Mouse (Mus musculus): ENCODE results near the gene Vsig8.

Vsig8 gene

DNA sequence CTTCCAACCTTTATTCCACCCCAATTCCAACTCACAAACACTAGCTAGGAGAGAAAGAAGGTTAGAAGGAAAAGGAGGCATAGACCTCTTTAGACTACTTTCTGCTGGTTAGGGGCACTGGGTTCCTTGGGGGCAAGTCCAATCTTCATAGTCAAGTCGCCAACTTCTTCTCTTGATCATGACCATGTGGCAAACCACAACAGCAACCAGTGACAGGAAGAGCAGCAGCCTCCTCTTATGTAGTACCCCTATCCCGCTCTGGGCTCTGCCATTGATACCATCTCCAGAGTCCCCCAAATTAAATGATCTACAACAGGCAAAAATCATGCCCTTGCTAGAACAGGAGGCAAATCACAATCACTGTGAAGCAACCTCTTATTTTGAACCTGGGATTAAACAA is 38.2 kb downstream of the Vsig8 start:
- DNase-seq = no peak

GRCm38 (mm10) chr1:172594495-172594894 is 38.8 kb downstream of the Vsig8 start:
- no peak for DNase-seq

DNA sequence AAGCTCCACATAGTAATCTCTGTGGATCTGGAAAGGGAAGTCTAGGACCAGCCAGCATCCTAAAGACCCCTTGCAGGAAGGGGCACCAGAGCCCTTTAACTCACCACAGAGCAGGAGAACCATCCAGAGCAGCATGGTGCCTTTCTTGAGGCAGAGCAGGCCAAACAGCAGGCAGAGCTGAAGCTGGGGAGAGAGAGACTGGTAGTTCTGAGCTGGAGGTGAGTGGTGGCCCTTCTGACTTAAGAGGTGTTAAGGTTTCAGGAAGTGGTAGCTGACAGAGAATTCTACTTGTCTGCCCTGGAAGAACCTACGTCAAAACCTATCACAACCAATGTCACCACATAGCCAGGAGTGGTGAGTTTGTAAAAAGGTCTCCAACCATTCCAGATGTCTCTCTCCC is 46.6 kb downstream of the Vsig8 start, which contains the start of gene Fcrl6:
Gene Fcrl6, minus strand, starts transcription at position 226 of the 400 bp plus-strand sequence.
- no peak for DNase-seq

- DNase-seq = no peak
Measured at GRCm38 (mm10) chr1:172611304-172611703, 55.6 kb downstream of the Vsig8 start.

DNA sequence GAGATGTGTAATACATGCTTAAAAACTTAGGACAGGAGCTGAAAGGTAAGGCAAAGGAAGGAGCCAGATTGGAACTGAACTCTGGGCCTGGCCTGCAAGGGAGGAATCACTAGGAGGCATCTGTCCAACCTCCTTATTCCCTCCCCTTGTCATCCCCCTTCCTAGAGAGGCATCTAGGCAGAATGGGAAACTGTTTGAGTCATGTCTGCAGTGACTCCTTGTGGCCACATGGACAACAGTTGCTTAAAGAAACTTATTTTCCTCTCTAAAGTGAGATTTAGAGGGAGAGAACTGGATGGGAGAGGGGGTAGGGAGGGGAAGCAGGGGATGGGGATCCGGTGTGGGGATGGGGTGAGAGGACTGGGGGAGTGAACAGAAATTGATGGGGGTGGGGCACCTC is 57.0 kb downstream of the Vsig8 start:
- DNase-seq = no peak
